Mouse (Mus musculus) brain, adult 2 months (tissue): ENCODE measurements around the gene D17H6S53E.

Source experiments
- DNase-seq: peaks from one replicate; pipeline ENCODE4 v3.0.0; 2011; ENCODE audit warnings: low read depth, low spot score

Gene D17H6S53E

GRCm38 (mm10) chr17:35159638-35160037, 33.5 kb downstream of the D17H6S53E start:
- DNase-seq = no peak

- no peak for DNase-seq
Measured at GRCm38 (mm10) chr17:35161421-35161820, 35.2 kb downstream of the D17H6S53E start.

- DNase-seq = no peak
Measured at GRCm38 (mm10) chr17:35162121-35162520, 35.9 kb downstream of the D17H6S53E start.

GRCm38 (mm10) chr17:35162730-35163129, 36.6 kb downstream of the D17H6S53E start:
- no peak for DNase-seq

GRCm38 (mm10) chr17:35163326-35164081, 37.3 kb downstream of the D17H6S53E start:
- DNase-seq = no peak

- no peak for DNase-seq
Measured at GRCm38 (mm10) chr17:35164218-35164567, 38.0 kb downstream of the D17H6S53E start.

- DNase-seq = peak; percentile 100
Measured at GRCm38 (mm10) chr17:35164568-35165450, 38.6 kb downstream of the D17H6S53E start, which contains the start of gene Prrc2a. Gene Prrc2a, minus strand, starts transcription at chr17:35164897.

GRCm38 (mm10) chr17:35165451-35166155, 39.4 kb downstream of the D17H6S53E start:
- DNase-seq = no peak

- peak; percentile 90 for DNase-seq
Measured at GRCm38 (mm10) chr17:35166352-35167035, 40.3 kb downstream of the D17H6S53E start.

- DNase-seq = peak; percentile 60
Measured at GRCm38 (mm10) chr17:35167794-35168193, 41.6 kb downstream of the D17H6S53E start.

- peak; percentile 88 for DNase-seq
Measured at GRCm38 (mm10) chr17:35168541-35169207, 42.5 kb downstream of the D17H6S53E start.

GRCm38 (mm10) chr17:35172445-35173234, 46.5 kb downstream of the D17H6S53E start:
- peak; percentile 84 for DNase-seq

- DNase-seq = no peak
Measured at GRCm38 (mm10) chr17:35173329-35173728, 47.2 kb downstream of the D17H6S53E start.

- DNase-seq = no peak
Measured at GRCm38 (mm10) chr17:35174201-35174977, 48.2 kb downstream of the D17H6S53E start.

GRCm38 (mm10) chr17:35175382-35175781, 49.2 kb downstream of the D17H6S53E start:
- DNase-seq = no peak

- DNase-seq = no peak
Measured at GRCm38 (mm10) chr17:35175968-35176367, 49.8 kb downstream of the D17H6S53E start, which contains the start of gene Aif1. Gene Aif1, minus strand, starts transcription at chr17:35176068.
